Mouse (Mus musculus) brown adipose tissue, adult 24 weeks (tissue): ENCODE data around the gene Unc5a. TPM values are rescaled to one million over a fixed set of nuclear protein-coding genes. Genes with fewer than 3 reads are reported as not detected.

Source experiments
- H3K27ac ChIP-seq: fragments of 200-500 bp; replicated peaks from 2 replicates; pipeline ENCODE4 v1.5.1; 2012; ENCODE audit warnings: low read depth, mild to moderate bottlenecking, low read length
- H3K4me1 ChIP-seq: fragments of 200-500 bp; 2 replicates; pipeline ENCODE4 v1.6.1; 2012; ENCODE audit warnings: low read length, mixed read lengths; ENCODE audit not compliant: control insufficient read depth, insufficient read depth, insufficient read length
- H3K4me3 ChIP-seq: fragments of 200-500 bp; 2 replicates; pipeline ENCODE4 v1.5.1; 2012; ENCODE audit warnings: low read depth, mild to moderate bottlenecking, low read length, moderate library complexity; ENCODE audit not compliant: insufficient read depth
- polyA plus RNA-seq: library from polyadenylated mRNA; stranded (reverse); fragments of >200 nt; gene quantifications from 2 replicates; pipeline ENCODE4 v1.2.4, GENCODE M21; 2012; ENCODE audit not compliant: missing spikeins, insufficient read depth, insufficient read length

The Unc5a gene
- polyA plus RNA-seq, 1 experiment = 3.6 TPM

DNA sequence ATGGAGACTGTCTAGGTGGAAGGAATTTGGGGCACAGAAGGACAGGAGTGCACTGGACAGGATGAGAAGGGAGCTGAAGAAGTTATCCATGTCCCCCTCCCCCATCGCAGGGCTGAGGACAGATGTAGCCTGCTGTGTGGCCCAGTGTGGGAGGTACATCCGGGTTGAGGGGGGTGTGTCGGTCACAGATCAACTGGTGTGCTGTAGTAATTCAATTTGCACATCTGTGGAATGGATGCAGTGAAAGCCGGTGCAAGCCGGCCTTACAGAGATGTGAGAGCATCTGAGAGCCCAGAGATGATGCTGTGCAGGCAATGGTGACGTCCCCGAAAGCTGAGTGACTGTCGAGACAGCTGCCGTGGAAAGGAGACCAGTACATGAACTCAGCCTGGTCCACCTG is 20.3 kb downstream of the Unc5a start:
- no peaks in the 10 kb centered on the region for H3K4me1 ChIP-seq
- no peak overlapping the region for H3K4me3 ChIP-seq
- H3K27ac ChIP-seq = no peak overlapping the region

DNA sequence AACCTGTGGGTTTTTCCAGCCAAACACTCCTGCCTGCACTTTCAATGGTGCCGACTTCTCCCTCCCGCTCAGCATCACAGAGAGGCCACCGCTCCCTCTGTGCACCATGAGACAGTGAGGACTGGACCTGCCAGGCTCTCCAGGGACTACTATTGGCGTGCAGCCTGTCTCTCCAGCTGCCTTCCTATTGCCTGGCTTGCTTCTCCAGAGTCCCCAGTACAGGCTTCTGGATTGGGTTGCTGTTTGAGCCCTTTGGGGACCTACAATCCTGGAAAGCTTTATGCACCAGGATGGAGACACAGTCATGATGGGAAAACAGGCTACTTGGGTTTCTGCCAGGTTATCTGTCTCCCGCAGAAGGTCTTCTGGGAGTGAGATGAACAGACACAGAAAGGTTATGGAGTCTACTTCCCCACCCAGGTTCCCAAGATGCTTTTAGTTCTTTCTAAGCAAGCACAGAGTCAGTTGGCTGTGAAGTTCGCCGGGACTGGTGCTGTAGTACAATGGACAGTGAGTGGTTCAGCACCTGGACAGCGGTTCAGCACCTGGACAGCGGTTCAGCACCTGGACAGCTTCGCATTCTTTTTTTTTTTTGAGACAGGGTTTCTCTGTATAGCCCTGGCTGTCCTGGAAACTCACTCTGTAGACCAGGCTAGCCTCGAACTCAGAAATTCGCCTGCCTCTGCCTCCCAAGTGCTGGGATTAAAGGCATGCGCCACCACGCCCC is 21.5 kb downstream of the Unc5a start:
- Histone ChIP-seq H3K27ac (no peak overlapping the region), H3K4me1 (no peaks in the 10 kb centered on the region)

DNA sequence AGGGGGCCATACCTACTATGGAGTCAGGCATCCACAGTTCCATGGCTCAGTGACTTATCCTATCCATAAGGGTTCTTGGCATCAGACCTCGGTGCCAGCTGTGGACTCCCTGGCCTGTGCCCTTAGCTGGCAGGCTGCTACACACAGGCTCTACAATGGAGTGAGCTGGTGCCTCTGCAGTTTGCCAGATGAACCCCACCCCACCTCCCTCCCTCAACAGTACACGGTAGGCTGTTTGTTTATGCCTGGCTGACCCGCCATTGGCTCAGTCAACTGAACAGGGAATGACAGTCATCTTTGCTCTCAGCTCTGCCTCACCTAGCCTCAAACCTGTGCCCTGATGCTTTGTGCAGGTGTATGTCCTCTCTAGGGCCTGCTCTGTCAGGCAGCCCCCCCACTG is 26.3 kb downstream of the Unc5a start:
- H3K4me1 ChIP-seq = 0 out of 2 replicates have a peak, but pooled peaks cover 6% of the 10 kb centered on the region
- H3K4me3 ChIP-seq = no peak overlapping the region
- H3K27ac ChIP-seq = no peak overlapping the region

More for the DNA sequence above, 21.5 kb downstream of the Unc5a start:
- no peak overlapping the region for H3K4me3 ChIP-seq

DNA sequence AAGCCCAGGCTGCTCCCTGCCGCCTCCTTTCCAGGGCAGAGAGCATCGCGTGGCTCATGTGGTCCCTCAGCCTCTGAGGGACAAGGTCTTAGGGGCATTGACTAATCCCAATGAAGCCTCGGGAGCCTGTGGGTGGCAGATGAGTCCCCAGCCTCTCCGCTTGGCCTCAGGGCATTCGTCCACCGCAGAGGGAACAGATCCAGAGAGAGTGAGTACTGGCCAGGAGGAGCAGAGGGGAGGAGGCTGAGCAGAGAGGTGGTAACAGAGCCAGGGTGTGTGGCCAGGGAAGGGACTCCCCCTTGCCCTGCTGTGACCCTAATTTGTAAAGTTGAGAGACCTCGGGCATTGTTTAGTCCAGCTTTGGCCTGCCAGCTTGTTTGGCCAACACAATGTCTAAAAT is 29.6 kb downstream of the Unc5a start:
- H3K4me3 ChIP-seq = no peak overlapping the region
- peaks cover 15% of the 10 kb centered on the region; the same call in 1 of the 2 replicates for H3K4me1 ChIP-seq
- H3K27ac ChIP-seq = no peak overlapping the region

DNA sequence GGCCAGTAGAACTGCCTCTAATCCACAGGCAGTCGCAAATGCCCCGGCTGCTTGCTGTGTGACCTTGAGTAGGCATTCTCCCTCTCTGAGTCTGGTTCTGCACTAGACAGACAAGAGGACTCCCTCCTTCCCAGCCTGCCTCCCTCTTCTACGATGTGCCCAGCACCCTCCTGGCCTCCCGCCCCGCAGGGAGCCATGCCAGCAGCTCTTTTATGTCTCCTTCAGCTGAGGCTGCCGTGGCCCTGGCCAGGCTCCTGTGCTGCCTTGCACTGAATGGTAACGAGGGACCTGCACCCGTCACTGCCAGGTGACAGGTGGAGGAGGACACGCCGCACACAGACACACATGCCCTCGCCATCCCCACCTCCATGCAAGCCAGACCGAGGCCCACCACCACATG is 31.7 kb downstream of the Unc5a start:
- Histone ChIP-seq H3K4me3 (no peak overlapping the region), H3K4me1 (peaks cover 15% of the 10 kb centered on the region; the same call in 1 of the 2 replicates), H3K27ac (no peak overlapping the region)

DNA sequence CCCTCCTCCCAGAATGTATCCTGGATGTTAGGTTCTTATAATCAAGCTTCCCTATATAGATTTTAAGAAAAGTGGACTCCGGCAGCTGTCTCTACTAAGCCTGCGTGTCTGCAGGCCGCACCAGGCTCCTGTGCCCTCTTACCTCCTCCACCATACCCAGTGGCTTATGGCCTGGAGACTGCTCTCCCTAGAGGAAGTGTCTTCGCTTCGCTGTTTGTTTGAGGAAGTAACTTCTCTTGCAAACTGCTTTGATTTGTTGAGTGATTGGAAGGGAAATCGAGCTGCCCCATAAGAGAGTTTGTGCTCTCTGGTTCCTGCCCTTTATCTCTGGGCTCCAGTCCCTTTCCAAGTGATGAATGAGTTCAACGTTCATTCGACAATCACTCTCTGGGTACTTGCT is 33.8 kb downstream of the Unc5a start:
- Histone ChIP-seq H3K27ac (no peak overlapping the region), H3K4me3 (no peak overlapping the region), H3K4me1 (peaks cover 15% of the 10 kb centered on the region; the same call in 1 of the 2 replicates)

DNA sequence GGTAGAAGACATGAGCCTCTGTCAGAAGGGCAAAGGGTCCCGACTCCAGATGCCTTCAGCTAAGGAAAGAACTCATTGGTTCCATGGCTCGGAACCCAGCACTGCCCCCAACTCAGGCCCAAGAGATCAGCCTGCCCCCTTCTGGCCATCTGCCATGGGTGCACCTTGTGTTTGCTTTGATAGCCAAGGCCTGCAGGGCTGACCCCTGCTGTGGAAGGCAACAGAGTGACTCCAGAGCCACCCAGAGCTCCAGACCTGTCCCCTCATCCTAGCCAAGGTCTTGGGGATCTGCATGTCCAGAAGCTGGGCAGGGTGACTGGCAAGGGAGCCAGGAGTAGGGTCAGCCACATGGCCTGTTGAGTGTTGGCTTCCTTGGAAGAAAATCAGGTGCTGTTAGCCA is 34.4 kb downstream of the Unc5a start:
- H3K4me3 ChIP-seq = no peak overlapping the region
- peaks cover 15% of the 10 kb centered on the region; the same call in 1 of the 2 replicates for H3K4me1 ChIP-seq

DNA sequence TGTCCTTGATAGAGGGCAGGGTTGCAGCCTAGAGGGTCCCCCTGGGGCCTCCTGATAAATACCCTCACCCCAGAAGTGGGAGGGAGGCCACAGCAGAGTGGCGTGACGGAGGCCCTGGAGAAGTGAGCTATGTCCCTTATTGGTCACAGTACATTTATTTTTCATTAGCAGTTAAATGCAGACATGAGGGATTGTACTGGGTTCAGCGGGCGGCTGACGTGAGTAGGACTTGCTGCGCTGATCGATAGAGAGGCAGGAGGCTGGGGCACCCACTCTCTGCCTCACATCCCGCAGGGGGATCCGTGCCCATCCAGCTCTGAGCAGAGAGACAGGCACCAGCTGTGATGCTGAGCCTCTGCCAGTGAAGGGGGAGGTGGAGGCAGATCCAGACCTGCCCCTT is 38.2 kb downstream of the Unc5a start:
- Histone ChIP-seq H3K4me3 (no peak overlapping the region), H3K4me1 (peaks cover 10% of the 10 kb centered on the region; the same call in 1 of the 2 replicates), H3K27ac (no peak overlapping the region)

More for the DNA sequence above, 34.4 kb downstream of the Unc5a start:
- no peak overlapping the region for H3K27ac ChIP-seq

DNA sequence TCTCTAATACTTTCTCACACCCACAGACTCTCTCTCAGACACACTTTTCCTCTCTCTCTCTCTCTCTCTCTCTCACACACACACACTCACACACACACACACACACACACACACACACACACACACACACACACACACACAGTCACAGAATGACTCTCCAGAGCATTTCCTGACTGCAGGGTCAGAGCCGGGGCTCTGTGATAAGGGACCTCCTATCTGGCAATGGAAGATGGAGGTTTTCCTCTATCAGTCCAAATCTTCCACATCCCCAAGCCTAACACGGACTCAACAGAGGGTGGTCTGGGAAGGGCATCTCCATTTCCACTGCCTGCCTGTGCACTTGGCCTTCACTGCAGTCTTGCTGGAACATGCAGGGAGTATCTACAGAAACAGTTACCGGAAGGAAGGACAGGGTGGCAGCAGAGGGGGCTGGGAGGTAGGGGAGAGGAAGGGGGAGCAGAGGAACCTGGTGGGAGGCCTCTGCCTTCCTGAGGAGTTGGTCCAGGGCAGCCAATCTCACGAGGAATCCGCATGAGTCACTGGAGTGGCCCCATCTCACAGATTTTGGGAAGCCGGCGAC is 39.1 kb downstream of the Unc5a start:
- peaks cover 5% of the 10 kb centered on the region; the same call in 1 of the 2 replicates for H3K4me1 ChIP-seq
- H3K27ac ChIP-seq = no peak overlapping the region
- H3K4me3 ChIP-seq = no peak overlapping the region

DNA sequence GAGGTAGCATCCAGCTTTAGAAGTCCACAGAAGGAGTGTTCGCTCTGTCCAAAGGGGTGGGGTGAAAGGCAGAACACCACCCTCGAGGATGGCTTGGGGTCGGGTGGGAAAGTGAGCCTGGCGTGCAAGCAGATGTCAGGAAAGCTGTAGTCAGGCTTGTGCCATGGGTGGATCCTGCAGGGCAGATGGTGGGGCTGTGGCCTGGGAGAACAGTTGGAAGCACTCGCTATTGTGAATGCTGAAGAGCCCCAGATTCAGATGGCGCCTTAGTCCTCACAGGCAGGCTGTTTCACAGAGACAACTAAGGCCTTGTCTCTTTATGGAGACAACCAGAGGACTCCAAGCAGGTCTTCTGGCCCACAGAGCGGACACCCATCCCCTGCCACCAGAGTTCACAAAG is 43.0 kb downstream of the Unc5a start:
- Histone ChIP-seq H3K27ac (no peak overlapping the region), H3K4me3 (no peak overlapping the region), H3K4me1 (no peaks in the 10 kb centered on the region; the same call in 1 of the 2 replicates)

DNA sequence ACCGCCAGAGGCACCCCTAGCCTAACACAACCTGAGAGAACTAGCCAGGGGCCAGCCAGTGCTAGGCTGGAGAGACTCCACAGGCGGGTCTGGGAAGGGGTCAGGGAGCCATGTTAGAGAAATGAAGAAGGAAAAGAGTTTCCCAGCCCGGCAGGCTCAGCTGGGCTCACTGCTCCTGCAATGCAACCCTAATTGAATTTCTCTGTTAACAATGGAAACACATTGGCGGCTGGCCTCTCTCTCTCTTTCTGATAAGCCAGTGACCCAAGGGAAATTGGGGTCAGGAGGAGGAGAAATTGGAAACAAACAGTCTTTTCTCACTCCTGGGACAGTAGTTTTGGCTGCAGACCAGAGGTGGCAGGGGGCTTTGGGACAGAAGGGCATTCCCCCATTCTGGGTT is 45.4 kb downstream of the Unc5a start:
- Histone ChIP-seq H3K4me3 (no peak overlapping the region), H3K27ac (no peak overlapping the region), H3K4me1 (no peaks in the 10 kb centered on the region; the same call in 1 of the 2 replicates)

DNA sequence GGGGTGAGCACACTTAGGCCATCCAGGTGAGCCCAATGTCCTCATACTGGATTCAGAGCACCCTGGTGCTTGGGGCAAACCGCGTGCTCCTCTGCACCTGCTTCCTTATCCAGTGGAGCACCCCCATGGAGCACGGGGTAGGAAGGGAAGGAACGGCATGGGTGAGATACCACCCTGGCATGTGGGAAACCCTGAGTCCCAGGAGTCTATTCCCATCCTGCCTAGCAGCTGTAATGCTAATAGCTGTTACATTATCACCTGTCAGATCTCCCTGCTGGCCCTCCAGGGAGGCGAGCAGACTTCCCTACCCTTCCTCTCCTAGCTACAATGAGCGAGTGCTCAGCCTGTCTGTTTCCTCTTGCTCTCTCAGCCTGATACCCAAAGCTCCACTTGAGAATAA is 46.0 kb downstream of the Unc5a start:
- Histone ChIP-seq H3K4me1 (no peaks in the 10 kb centered on the region; the same call in 1 of the 2 replicates), H3K27ac (no peak overlapping the region), H3K4me3 (no peak overlapping the region)

DNA sequence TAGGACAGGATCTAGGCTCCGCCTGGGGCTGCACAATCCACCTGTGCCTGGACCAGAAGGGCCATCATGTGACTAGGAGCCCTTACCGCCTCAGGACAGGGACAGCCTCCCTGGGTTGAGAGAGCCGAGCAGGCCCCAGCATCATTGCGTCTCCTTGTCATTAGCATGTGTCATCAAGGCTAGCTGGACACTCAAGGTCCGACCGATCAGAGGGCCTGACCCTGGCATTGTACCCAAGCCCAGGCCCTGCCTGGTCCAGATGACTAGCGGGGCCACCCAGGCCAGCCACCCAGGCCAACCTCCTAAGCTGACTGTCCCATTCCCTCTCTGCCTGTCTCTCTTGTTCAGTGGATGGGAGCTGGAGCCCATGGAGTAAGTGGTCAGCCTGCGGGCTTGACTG is 48.4 kb downstream of the Unc5a start:
- no peak overlapping the region for H3K27ac ChIP-seq
- H3K4me1 ChIP-seq = no peaks in the 10 kb centered on the region; the same call in 1 of the 2 replicates
- no peak overlapping the region for H3K4me3 ChIP-seq

DNA sequence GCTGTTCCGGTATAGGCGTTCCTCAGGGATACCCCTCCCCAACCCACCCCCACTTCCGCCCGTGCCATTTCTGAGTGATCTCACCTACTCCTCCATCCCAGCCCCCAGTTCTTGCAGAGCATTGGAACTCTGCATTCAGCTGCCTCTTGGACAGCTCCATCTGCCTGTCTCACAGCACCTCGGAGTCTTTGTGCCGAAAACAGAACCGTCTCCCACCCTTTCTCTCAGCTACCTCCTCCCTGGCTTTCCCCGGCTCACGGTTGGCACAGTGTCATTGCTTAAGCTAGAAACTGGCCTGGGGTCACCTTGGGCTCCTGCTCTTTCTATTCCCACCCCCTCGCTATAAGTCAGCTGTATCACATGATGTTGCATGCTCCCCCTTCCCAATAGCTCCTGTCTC is 51.2 kb downstream of the Unc5a start:
- no peak overlapping the region for H3K27ac ChIP-seq
- no peak overlapping the region for H3K4me3 ChIP-seq
- no peaks in the 10 kb centered on the region for H3K4me1 ChIP-seq

DNA sequence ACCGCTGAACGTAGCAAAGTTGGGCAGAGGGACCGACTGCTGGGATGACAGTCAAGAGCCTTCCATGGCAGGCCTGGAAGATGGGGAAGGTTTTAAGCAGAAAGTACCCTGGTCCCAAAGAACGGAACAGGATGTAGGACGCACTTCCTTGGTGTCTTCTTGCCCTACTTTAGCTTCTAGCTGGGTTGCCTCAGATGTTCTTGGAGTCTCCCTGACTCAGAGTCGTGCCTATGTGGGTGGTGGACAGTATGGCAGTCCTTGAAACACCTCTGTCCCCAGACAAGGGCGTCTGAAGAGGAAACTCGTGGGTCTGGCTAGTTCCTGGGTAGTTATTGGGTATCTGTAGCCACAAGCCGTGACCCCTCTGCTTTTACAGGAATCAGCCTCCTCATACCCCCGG is 52.9 kb downstream of the Unc5a start:
- H3K4me1 ChIP-seq = no peaks in the 10 kb centered on the region
- H3K27ac ChIP-seq = no peak overlapping the region
- no peak overlapping the region for H3K4me3 ChIP-seq

DNA sequence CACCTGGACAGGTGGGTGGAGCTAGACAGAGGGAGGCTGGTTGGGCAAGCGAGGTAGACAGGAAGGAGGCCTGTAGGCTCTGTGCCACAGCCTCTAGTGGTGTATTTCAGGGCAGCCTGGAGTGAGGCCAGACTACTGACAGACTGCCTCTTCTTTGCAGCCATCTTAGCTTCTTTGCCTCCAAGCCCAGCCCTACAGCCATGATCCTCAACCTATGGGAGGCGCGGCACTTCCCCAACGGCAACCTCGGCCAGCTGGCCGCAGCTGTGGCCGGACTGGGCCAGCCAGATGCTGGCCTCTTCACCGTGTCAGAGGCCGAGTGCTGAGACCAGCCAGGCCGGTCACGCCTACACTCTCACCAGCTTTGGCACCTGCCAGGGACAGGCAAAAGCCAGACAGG is 55.4 kb downstream of the Unc5a start:
- H3K4me3 ChIP-seq = no peak overlapping the region
- H3K27ac ChIP-seq = no peak overlapping the region
- no peaks in the 10 kb centered on the region for H3K4me1 ChIP-seq
